Mouse (Mus musculus) thymus, postnatal 14 days (tissue): Measurements from ENCODE around the gene Dlgap1.

ENCODE experiments used
- DNase-seq: peaks from one replicate; pipeline ENCODE4 v3.0.0; 2021

Gene Dlgap1

DNA sequence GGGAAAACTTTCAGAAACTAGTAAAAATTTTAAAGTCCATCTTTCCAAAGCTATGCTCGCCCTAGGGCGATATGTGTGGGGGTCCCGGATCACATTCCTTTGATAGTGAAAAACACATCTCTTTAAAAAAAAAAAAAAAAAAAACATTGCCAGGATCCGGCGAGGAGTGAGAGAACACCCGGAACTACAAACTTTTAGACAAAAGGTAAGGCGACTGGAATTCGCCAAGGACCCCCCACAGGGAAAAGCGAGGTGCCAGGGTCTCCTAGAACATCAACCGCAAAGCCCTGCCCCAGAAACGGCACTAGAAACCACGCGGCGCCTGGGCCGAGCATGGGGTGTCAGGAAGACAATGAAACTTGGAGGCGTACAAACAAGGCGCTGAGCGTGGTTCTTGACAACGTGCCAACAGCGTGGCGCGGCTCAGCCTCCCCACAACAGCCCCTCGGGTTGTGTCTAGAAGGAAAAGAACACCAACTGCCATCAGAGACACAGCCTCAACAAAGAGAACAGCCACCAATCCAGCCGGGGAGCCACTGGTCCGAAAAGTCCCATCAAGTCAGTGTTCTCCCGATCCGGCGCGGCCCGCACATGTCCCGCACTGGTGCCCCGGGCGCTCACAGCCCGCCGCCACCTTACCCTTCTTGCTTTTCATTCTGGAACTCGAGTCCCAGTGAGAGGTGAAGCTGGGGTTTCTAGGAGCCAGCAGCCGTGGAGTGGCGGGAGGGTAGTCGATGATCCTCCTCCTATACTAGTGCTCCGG, 881.5 kb downstream of the Dlgap1 start:
- peak; percentile 69 for DNase-seq

- DNase-seq, result peak; percentile 76
These were observed 882.4 kb downstream of the Dlgap1 start for GRCm38 (mm10) chr17:70850996-70851991.

GRCm38 (mm10) chr17:70852011-70852685, 883.3 kb downstream of the Dlgap1 start:
- peak; percentile 69 for DNase-seq

DNA sequence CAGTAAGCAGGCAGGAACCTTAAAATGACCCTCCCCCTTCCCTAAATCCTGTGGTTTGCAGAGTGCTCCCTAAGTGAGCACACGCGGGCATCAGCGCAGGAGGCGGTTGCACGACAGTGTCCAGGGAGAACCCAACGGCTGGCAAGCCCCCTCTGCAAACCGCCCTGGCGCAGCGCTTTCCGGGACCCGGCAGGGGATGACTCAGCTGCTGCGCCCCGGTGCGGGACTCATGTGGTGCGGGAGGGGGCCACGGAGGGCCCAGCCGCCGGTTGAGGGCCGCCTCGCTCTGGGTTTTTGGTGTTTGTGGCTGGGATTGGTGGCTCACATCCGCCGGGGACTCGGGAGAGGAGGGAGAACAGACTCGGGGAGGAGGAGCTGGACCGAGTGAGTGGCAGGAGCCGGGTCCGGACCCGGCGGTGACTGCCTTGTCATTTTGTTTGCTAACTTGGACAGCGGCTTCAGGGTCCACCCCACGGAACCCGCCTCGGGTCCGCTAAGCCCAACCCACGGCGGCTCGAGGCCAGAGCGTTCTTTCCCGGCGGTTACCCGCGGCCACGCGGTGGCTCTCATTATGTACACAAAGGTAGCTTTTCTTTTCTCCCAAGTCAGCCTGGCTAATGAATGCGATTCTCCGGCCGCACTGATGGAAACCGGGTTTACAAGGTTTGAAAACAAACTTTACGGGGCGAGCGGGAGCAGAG, 884.0 kb downstream of the Dlgap1 start:
- peak; percentile 80 for DNase-seq

- DNase-seq, result peak; percentile 63
These were observed 884.6 kb downstream of the Dlgap1 start, which contains the start of gene Tgif1 for GRCm38 (mm10) chr17:70853436-70853905. Tgif1 (minus strand) TSS chr17:70853546.

- no peak for DNase-seq
These were observed 885.1 kb downstream of the Dlgap1 start for GRCm38 (mm10) chr17:70854021-70854420.

- no peak for DNase-seq
These were observed 888.1 kb downstream of the Dlgap1 start for GRCm38 (mm10) chr17:70856871-70857415.

DNA sequence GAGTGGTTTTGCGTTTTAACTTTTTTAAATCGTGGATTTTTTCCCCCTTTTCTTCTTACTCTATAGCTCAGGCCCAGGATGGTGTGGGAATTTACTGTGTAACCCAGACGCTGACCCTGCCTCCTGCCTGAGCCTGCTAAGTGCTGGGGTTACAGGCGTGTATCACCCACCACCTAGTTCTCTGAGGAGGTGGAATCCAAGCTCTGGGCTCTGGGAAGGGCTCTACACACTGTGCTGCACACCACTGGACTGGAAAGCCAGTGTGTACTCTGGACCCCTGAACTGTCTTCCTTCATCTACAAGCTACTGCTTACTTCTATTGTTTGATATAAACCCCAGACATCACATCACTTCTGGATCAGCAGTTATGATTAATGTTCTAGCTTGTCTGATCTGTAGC, 889.9 kb downstream of the Dlgap1 start:
- DNase-seq, result no peak

- DNase-seq, result no peak
These were observed 895.2 kb downstream of the Dlgap1 start for GRCm38 (mm10) chr17:70864117-70864516.

- no peak for DNase-seq
These were observed 895.8 kb downstream of the Dlgap1 start for GRCm38 (mm10) chr17:70864645-70865044.

GRCm38 (mm10) chr17:70865060-70865604, 896.3 kb downstream of the Dlgap1 start:
- DNase-seq, result no peak

- no peak for DNase-seq
These were observed 897.2 kb downstream of the Dlgap1 start for GRCm38 (mm10) chr17:70866029-70866428.

DNA sequence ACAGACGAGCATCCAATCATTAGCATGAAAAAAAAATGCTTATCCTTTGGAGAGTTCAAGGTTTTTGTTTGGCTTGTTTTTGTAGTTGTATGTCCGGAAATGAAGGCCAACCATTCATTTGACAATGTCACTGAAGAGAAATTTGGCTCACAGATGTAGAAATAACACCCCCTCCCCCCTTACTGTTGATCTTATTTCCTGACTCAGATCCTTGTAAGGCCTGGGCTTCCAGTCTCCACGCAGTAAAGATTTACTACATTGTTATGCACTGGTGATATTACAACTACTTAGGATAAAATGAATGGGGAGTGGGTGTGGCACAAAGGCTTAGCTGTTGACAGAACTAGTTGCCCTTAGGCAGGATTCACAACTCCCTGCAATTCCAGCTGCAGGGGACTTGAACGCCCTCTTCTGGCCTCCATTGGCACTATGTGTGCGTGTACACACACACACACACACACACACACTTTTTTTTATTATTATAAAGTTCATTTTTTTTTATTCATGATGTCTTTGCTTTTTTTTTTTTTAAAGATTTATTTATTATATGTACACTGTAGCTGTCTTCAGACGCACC, 897.8 kb downstream of the Dlgap1 start:
- DNase-seq, result no peak

GRCm38 (mm10) chr17:70868577-70869229, 899.8 kb downstream of the Dlgap1 start:
- DNase-seq, result no peak

- no peak for DNase-seq
These were observed 901.7 kb downstream of the Dlgap1 start for GRCm38 (mm10) chr17:70870581-70870980.
